In the genomic region with DNA sequence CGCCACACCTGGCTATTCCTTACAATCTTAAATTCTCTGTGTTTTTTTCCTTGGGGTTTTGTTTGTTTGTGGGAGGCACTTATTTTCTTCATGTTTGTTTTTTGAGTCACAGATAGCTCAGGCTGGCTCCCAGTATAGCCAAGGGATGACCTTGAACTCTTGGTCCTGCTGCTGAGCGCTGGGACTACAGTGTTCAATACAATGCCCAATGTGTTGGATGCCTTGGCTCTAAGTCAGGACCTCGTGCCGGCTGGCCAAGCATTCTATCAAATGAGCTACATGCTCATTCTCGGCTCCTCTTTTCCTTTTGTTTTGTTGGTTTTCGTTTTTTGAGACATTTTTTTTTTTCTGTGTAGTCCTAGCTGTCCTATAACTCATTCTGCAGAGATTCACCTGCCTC, we compare ENCODE assay signal across 21 mouse cellular contexts. TPM values are rescaled to one million over a fixed set of nuclear protein-coding genes. Genes with fewer than 3 reads are reported as not detected.
"Had no signal": no experiment of that assay in that cellular context is flagged by ENCODE, and none has a peak within 500 bp of the region (broad histone marks: within the 10 kb centered on the region; RNA-seq: fewer than 3 reads in every experiment).

No protein-coding gene starts in this region.

- H3K36me3 ChIP-seq: lung, embryonic 15.5 days; midbrain, embryonic 12.5 days; neural tube, embryonic 15.5 days had no signal

- H3K9ac ChIP-seq: lung, embryonic 15.5 days; midbrain, embryonic 12.5 days; neural tube, embryonic 13.5 days; neural tube, embryonic 15.5 days had no signal

- H3K4me2 ChIP-seq: lung, embryonic 15.5 days; midbrain, embryonic 12.5 days; neural tube, embryonic 13.5 days; neural tube, embryonic 15.5 days had no signal

- DNase-seq: lung, adult 2 months; lung, postnatal 14 days; midbrain, embryonic 14.5 days; retina, postnatal 1 day; right cerebral cortex, adult 18-20 months; right cerebral cortex, postnatal 25 days; right cerebral cortex, postnatal 4 days; spleen, adult 18-20 months; thymus, adult 18-20 months; thymus, postnatal 14 days; thymus, postnatal 36 days had no signal

- H3K4me3 ChIP-seq: lung, embryonic 15.5 days; midbrain, embryonic 10.5 days; midbrain, embryonic 12.5 days; myocyte; neural tube, embryonic 13.5 days; neural tube, embryonic 15.5 days had no signal

- H3K9me3 ChIP-seq: lung, embryonic 15.5 days; midbrain, embryonic 10.5 days; midbrain, embryonic 12.5 days; neural tube, embryonic 13.5 days; neural tube, embryonic 15.5 days had no signal

- H3K27ac ChIP-seq: lung, embryonic 15.5 days; midbrain, embryonic 12.5 days; neural tube, embryonic 13.5 days; neural tube, embryonic 15.5 days had no signal

- ATAC-seq: lung, postnatal 0 days; midbrain, embryonic 16.5 days had no signal

- H3K27me3 ChIP-seq: lung, embryonic 15.5 days; midbrain, embryonic 12.5 days; neural tube, embryonic 13.5 days; neural tube, embryonic 15.5 days had no signal

- H3K4me1 ChIP-seq: lung, embryonic 15.5 days; neural tube, embryonic 15.5 days had no signal

RNA-seq across cellular contexts. Expression of a gene that starts 33.8 kb away (rescaled TPM):
- total RNA-seq: megakaryocyte, adult 5-6 weeks; megakaryocyte-erythroid progenitor cell, adult 5-6 weeks had no signal
